Mouse (Mus musculus) liver, embryonic 14.5 days (tissue): ENCODE measurements around the gene Ntsr1.

ENCODE experiments used
- CTCF ChIP-seq: IDR thresholded peaks from 2 replicates; pipeline ENCODE4 v1.5.1; 2016; ENCODE audit warnings: antibody characterized with exemption, low read depth, control low read depth
- EP300 ChIP-seq: IDR thresholded peaks from 2 replicates; pipeline ENCODE4 v1.6.1; 2016; ENCODE audit warnings: antibody characterized with exemption, low read depth

- TF ChIP-seq CTCF (no peak), EP300 (no peak)
These were observed 56.7 kb downstream of the Ntsr1 start for GRCm38 (mm10) chr2:180556470-180556869.
